Mouse (Mus musculus): Measurements from ENCODE around the gene Tmem246. TPM values are rescaled to one million over a fixed set of nuclear protein-coding genes. Genes with fewer than 3 reads are reported as not detected.
"Not testable (repeated sequence)": the region's sequence is repeated elsewhere in the genome, so short reads cannot be mapped to it uniquely, and the experiment has no call there.

Gene Tmem246
- polyA plus RNA-seq (2015; fragmentation: Nextera tagmentation; extraction: Ambion mirVana) = 27.0 and 30.0 TPM in 2 replicates

- under 1% methylated on average over 53 of the region's 77 CpGs for WGBS
- Histone ChIP-seq H3K36me3 (ENCODE audit: poor library complexity, severe bottlenecking) (no peaks in the 10 kb centered on the region), H3K4me1 (peaks cover 8% of the 10 kb centered on the region; the same call in 1 of the 2 replicates), H3K4me3 (peak within 1 kb of the TSS; percentile 81), H3K27ac (peak within 1 kb of the TSS; percentile 85), H3K4me2 (peak within 1 kb of the TSS; percentile 86), H3K27me3 (no peaks in the 10 kb centered on the region), H3K9me3 (replicated peaks) (no peaks in the 10 kb centered on the region), H3K9ac (peak within 1 kb of the TSS; percentile 86)
- ATAC-seq = peak; percentile 95
Measured at GRCm38 (mm10) chr4:49597183-49598100, at the start of gene Tmem246. Gene Tmem246, minus strand, starts transcription at chr4:49597876.

DNA sequence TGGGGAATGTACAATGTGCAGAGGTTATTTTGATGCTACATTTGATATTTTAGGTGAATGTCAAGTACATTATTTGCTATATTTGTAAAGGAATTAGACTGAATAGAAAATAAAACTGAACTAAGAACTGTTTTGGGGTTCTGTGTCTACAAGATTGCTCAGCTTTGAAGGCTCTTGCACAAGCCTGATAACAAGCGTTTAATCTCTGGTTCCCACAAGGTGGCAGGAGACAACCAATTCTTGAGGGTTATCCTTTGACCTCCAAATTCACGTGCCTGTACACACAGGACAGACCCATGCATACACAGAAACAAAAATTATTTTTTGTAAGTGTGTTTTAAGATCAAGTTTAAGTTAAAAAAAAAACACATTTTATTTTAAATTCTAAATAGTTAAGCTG, 42.2 kb upstream of the Tmem246 start:
- H3K4me3 ChIP-seq = no peak overlapping the region
- WGBS = 68% methylated on average over 2 of the region's 2 CpGs
- H3K36me3 ChIP-seq (ENCODE audit: poor library complexity, severe bottlenecking) = peaks cover 83% of the 10 kb centered on the region
- H3K4me1 ChIP-seq = no peaks in the 10 kb centered on the region
- ATAC-seq = no peak
- H3K9me3 ChIP-seq (replicated peaks) = no peaks in the 10 kb centered on the region
- H3K27ac ChIP-seq = no peak overlapping the region
- no peak overlapping the region for H3K9ac ChIP-seq
- no peak overlapping the region for H3K4me2 ChIP-seq
- H3K27me3 ChIP-seq = no peaks in the 10 kb centered on the region

DNA sequence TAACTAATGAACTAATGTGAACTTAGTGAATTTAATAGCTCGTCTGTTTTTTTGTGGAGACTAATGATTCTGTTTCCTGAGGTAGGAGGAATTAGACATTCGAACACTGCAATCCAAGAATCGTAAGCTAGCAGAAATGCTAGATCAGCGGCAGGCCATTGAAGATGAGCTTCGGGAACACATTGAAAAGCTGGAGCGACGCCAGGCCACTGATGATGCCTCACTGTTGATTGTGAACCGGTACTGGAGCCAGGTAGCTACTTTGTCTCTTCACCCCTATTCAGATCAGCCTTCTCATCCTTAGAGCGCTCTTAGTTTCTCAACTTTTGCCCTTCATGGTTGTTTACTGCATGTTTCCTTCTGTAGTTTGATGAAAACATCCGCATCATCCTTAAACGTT, 40.1 kb upstream of the Tmem246 start:
- Histone ChIP-seq H3K4me3 (no peak overlapping the region), H3K9me3 (replicated peaks) (no peaks in the 10 kb centered on the region), H3K9ac (no peak overlapping the region), H3K36me3 (ENCODE audit: poor library complexity, severe bottlenecking) (peaks cover 71% of the 10 kb centered on the region), H3K4me1 (peaks cover 17% of the 10 kb centered on the region), H3K27me3 (no peaks in the 10 kb centered on the region), H3K4me2 (no peak overlapping the region), H3K27ac (no peak overlapping the region)
- no peak for ATAC-seq
- WGBS = 91% methylated on average over 11 of the region's 11 CpGs

DNA sequence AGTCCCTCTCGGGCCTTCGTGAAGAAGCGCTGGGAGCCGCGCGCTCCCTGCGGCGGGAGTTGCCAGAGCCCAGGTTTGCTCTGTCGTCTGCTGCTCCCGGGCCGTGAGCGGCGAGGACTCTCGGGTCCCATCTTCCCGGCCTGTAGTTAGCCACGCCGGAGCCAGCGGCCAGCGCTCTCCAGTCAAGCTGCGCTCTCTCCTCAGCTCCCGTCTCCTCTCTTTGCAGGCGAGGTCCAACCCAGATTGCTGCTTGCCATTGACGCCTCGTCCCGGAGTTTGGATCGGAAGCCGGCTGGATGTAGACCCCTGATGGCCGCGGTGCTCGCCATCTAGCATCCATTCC, 34.4 kb upstream of the Tmem246 start:
- H3K36me3 ChIP-seq (ENCODE audit: poor library complexity, severe bottlenecking) = peaks cover 27% of the 10 kb centered on the region
- ATAC-seq = no peak; the same call in 1 of the 2 replicates
- WGBS = 0% methylated on average over 30 of the region's 30 CpGs
- H3K27ac ChIP-seq = peak overlapping the region; percentile 91
- H3K4me2 ChIP-seq = peak overlapping the region; percentile 84
- peaks cover 22% of the 10 kb centered on the region for H3K4me1 ChIP-seq
- no peaks in the 10 kb centered on the region for H3K9me3 ChIP-seq (replicated peaks)
- peak overlapping the region; percentile 87 for H3K4me3 ChIP-seq
- H3K27me3 ChIP-seq = no peaks in the 10 kb centered on the region
- peak overlapping the region; percentile 89 for H3K9ac ChIP-seq

DNA sequence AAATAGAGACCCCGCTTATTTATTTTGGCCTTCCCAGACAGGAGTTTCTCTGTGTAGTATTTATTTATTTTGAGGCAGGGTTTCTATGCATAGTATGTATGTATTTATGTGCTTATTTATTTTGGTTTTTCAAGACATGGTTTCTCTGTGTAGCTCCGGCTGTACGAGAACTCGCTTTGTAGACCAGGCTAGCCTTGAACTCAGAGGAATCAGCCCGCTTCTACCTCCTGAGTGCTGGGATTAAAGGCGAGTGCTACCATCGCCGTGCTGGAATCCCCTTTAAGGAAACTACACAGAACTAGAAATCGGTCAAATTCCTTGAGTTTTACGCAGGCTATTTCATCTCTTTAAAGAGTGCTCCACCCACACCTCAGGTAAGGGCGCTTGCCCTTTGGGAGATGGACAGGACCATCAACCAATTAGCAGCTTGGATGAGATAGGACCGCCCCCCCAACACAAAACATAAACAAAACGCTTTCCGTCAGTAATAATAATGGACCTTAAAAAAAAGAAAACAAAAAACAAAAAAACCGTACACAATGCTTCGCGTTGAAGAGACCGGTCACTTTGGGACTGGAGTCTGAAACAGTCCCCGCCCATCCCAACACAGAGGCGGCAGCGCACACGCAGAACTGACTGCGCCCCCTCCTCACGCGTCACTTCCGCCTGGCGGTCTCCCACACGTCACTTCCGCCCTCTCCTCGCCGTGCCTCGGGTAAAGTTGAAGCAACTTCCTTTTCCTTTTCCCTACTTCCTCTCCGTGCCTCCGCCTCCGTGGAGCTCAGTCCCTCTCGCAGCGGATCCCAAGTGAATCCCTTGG, 33.9 kb upstream of the Tmem246 start, which contains the start of gene Rnf20:
Rnf20 (plus strand) TSS at position 688 of the 820 bp plus-strand sequence.
- H3K4me2 ChIP-seq = peak within 1 kb of the TSS; percentile 84
- H3K9me3 ChIP-seq (replicated peaks) = no peaks in the 10 kb centered on the region
- ATAC-seq = peak; percentile 98
- peaks cover 22% of the 10 kb centered on the region for H3K4me1 ChIP-seq
- no peaks in the 10 kb centered on the region for H3K27me3 ChIP-seq
- H3K9ac ChIP-seq = peak within 1 kb of the TSS; percentile 89
- peaks cover 23% of the 10 kb centered on the region for H3K36me3 ChIP-seq (ENCODE audit: poor library complexity, severe bottlenecking)
- 2% methylated on average over 37 of the region's 37 CpGs for WGBS
- H3K4me3 ChIP-seq = peak within 1 kb of the TSS; percentile 87
- peak within 1 kb of the TSS; percentile 91 for H3K27ac ChIP-seq

GRCm38 (mm10) chr4:49628941-49629340, 31.3 kb upstream of the Tmem246 start:
- Histone ChIP-seq H3K9ac (no peak overlapping the region), H3K36me3 (ENCODE audit: poor library complexity, severe bottlenecking) (no peaks in the 10 kb centered on the region)
- 82% methylated on average over 5 of the region's 5 CpGs for WGBS

GRCm38 (mm10) chr4:49626973-49627372, 29.3 kb upstream of the Tmem246 start:
- no peaks in the 10 kb centered on the region for H3K36me3 ChIP-seq (ENCODE audit: poor library complexity, severe bottlenecking)
- no peak overlapping the region for H3K4me3 ChIP-seq
- H3K4me2 ChIP-seq = no peak overlapping the region
- WGBS = 5% methylated on average over 3 of the region's 3 CpGs
- no peak for ATAC-seq
- no peaks in the 10 kb centered on the region for H3K27me3 ChIP-seq
- no peak overlapping the region for H3K27ac ChIP-seq
- H3K4me1 ChIP-seq = no peaks in the 10 kb centered on the region
- no peaks in the 10 kb centered on the region for H3K9me3 ChIP-seq (replicated peaks)
- no peak overlapping the region for H3K9ac ChIP-seq

More at GRCm38 (mm10) chr4:49628941-49629340, 31.3 kb upstream of the Tmem246 start:
- ATAC-seq = no peak
- H3K4me1 ChIP-seq = peaks cover 16% of the 10 kb centered on the region
- no peaks in the 10 kb centered on the region for H3K27me3 ChIP-seq
- H3K4me3 ChIP-seq = no peak overlapping the region
- H3K4me2 ChIP-seq = no peak overlapping the region
- H3K9me3 ChIP-seq (replicated peaks) = no peaks in the 10 kb centered on the region
- H3K27ac ChIP-seq = no peak overlapping the region

GRCm38 (mm10) chr4:49624969-49625368, 27.3 kb upstream of the Tmem246 start:
- not testable (repeated sequence) for H3K4me3 ChIP-seq; H3K27ac ChIP-seq; ATAC-seq; H3K9me3 ChIP-seq (replicated peaks); H3K4me1 ChIP-seq; H3K36me3 ChIP-seq (ENCODE audit: poor library complexity, severe bottlenecking); H3K4me2 ChIP-seq; H3K27me3 ChIP-seq; H3K9ac ChIP-seq
- WGBS = 87% methylated on average over 4 of the region's 4 CpGs

GRCm38 (mm10) chr4:49623916-49624315, 26.2 kb upstream of the Tmem246 start:
- WGBS = 86% methylated on average over 4 of the region's 4 CpGs
- Histone ChIP-seq H3K4me2 (no peak overlapping the region), H3K4me3 (no peak overlapping the region), H3K4me1 (no peaks in the 10 kb centered on the region), H3K27ac (no peak overlapping the region), H3K9ac (no peak overlapping the region), H3K9me3 (replicated peaks) (no peaks in the 10 kb centered on the region), H3K27me3 (no peaks in the 10 kb centered on the region), H3K36me3 (ENCODE audit: poor library complexity, severe bottlenecking) (no peaks in the 10 kb centered on the region)
- no peak for ATAC-seq

DNA sequence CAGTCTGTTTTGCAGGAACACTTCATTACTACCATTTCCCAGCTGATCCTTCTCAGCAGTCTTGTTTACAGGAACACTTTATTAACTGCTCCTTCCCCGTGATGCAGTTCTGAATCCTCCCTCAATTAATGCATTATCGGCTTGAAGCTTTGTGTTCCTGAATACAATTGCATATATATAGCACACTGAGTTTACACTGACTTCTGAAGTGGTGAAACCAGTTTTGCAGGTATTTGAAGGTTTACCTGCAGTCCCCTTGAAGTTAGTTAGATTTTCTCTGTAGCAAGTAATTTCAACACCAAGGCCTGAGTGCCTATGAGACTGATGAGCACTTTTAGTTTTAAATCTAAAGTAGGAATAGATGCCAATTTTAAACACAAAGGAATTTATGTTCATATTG, 24.6 kb upstream of the Tmem246 start:
- H3K27ac ChIP-seq = no peak overlapping the region
- H3K4me2 ChIP-seq = no peak overlapping the region
- no peak for ATAC-seq
- 83% methylated on average over 2 of the region's 2 CpGs for WGBS
- no peaks in the 10 kb centered on the region for H3K9me3 ChIP-seq (replicated peaks)
- no peak overlapping the region for H3K4me3 ChIP-seq
- no peaks in the 10 kb centered on the region for H3K4me1 ChIP-seq
- no peaks in the 10 kb centered on the region for H3K27me3 ChIP-seq
- no peaks in the 10 kb centered on the region for H3K36me3 ChIP-seq (ENCODE audit: poor library complexity, severe bottlenecking)
- H3K9ac ChIP-seq = no peak overlapping the region

DNA sequence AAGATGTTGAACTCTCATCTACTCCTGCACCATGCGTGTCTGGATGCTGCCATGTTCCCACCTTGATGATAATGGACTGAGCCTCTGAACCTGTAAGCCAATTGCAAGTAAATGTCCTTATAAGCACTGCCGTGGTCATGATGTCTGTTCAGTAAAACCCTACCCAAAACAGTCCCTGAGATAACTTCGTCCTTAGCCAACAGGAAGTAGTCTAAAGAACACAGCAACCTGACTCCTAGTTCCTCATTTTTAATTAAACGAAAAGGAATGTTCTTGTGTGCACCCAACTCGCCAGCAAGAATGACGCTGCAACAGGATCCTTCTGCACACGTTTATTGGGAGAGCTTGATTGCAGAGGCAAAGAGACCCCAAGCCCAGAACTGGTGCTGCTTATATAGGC, 22.2 kb upstream of the Tmem246 start:
- not testable (repeated sequence) for H3K27ac ChIP-seq; H3K27me3 ChIP-seq; ATAC-seq; H3K9me3 ChIP-seq (replicated peaks); H3K4me2 ChIP-seq; H3K9ac ChIP-seq; H3K36me3 ChIP-seq (ENCODE audit: poor library complexity, severe bottlenecking); H3K4me1 ChIP-seq; H3K4me3 ChIP-seq
- WGBS = 93% methylated on average over 7 of the region's 7 CpGs

- no peak overlapping the region for H3K4me3 ChIP-seq
- no peaks in the 10 kb centered on the region for H3K9me3 ChIP-seq (replicated peaks)
- H3K27ac ChIP-seq = no peak overlapping the region
- ATAC-seq = no peak
- no peaks in the 10 kb centered on the region for H3K27me3 ChIP-seq
- H3K4me2 ChIP-seq = no peak overlapping the region
- no peak overlapping the region for H3K9ac ChIP-seq
- H3K36me3 ChIP-seq (ENCODE audit: poor library complexity, severe bottlenecking) = no peaks in the 10 kb centered on the region
- WGBS = 94% methylated on average over 10 of the region's 10 CpGs
- H3K4me1 ChIP-seq = no peaks in the 10 kb centered on the region
Measured at GRCm38 (mm10) chr4:49616924-49617323, 19.2 kb upstream of the Tmem246 start.
